Mouse (Mus musculus): ENCODE measurements at regions not wholly inside any gene's neighbourhood (a gene's known extent, or its start where the extent isn't known, plus 50 kb on each side); places are given as distances from the start of the nearest gene placed in this dataset.

DNA sequence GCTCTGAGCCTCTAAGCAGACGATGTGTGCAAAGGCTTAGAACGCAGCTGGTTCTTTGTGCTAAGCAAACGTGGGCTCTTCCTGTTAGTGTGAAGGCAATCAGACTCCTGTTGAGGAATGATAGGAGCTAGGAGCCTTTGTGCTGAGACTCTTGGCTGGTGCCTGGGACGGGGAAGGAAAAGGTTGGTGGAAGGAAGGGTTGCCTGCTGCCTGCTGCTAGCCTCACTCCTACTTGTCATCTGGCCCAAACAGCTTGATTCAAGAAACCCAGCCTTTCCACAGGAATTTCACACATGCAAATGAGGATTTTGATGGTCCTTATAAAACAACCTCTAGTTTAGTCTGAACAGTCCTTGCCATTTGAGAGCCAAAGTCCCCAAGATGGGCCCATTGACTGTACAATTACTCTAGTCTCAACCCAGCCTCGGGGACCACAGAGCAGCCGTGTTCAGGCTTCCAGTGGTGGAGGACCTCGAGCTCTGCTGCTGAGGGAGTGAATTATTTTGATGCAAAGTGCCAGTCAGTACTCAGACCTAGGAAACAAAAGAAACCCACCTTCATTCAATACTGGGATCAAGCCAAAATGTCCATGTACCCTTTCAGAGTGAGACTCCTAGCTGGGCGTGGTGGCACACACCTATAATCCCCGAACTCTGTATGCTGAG lies 211.5 kb upstream of the Srek1ip1 start:
- no peaks in the 10 kb centered on the region for H3K4me1 ChIP-seq (ENCODE audit: insufficient read depth)
- H3K27ac ChIP-seq (ENCODE audit: low read depth), result no peak overlapping the region
- H3K9ac ChIP-seq (replicated peaks), result no peak overlapping the region
- H3K27me3 ChIP-seq (ENCODE audit: insufficient read depth, low read length), result no peaks in the 10 kb centered on the region
- H3K36me3 ChIP-seq (replicated peaks; ENCODE audit: insufficient read depth, low read length), result no peaks in the 10 kb centered on the region
- no peak overlapping the region for H3K4me2 ChIP-seq (ENCODE audit: low read depth, low read length)
- TF ChIP-seq EP300 (IDR thresholded peaks at IDR 0.05; ENCODE audit: low read depth) (no peak), CTCF (IDR thresholded peaks at IDR 0.05; ENCODE audit: low read depth) (no peak)
- 55% methylated on average over 9 of the region's 9 CpGs for WGBS (ENCODE audit: insufficient replicate concordance)
- DNase-seq (no peak), ATAC-seq (no peak)
- no peaks in the 10 kb centered on the region for H3K9me3 ChIP-seq (ENCODE audit: low read length)
- no peak overlapping the region for H3K4me3 ChIP-seq (ENCODE audit: low read depth, low read length)

Data from liver, postnatal 0 days (tissue).